Mouse (Mus musculus): Measurements from ENCODE around the gene Ide.

Gene Ide

GRCm38 (mm10) chr19:37335392-37335791 lies 2.3 kb downstream of the Ide start:
- DNase-seq (ENCODE audit: low read depth, low spot score): no peak

GRCm38 (mm10) chr19:37333357-37333756 lies 4.3 kb downstream of the Ide start:
- DNase-seq (ENCODE audit: low read depth, low spot score): no peak

- DNase-seq (ENCODE audit: low read depth, low spot score): no peak
Measured at GRCm38 (mm10) chr19:37332726-37333125, 4.9 kb downstream of the Ide start.

GRCm38 (mm10) chr19:37327216-37327615 lies 10.4 kb downstream of the Ide start:
- no peak for DNase-seq (ENCODE audit: low read depth, low spot score)

GRCm38 (mm10) chr19:37323566-37323965 lies 14.1 kb downstream of the Ide start:
- no peak for DNase-seq (ENCODE audit: low read depth, low spot score)

GRCm38 (mm10) chr19:37320802-37321619 lies 16.6 kb downstream of the Ide start:
- DNase-seq (ENCODE audit: low read depth, low spot score): no peak

- no peak for DNase-seq (ENCODE audit: low read depth, low spot score)
Measured at GRCm38 (mm10) chr19:37317359-37317758, 20.3 kb downstream of the Ide start.

GRCm38 (mm10) chr19:37315091-37315490 lies 22.6 kb downstream of the Ide start:
- no peak for DNase-seq (ENCODE audit: low read depth, low spot score)

- DNase-seq (ENCODE audit: low read depth, low spot score): no peak
Measured at GRCm38 (mm10) chr19:37311426-37311825, 26.2 kb downstream of the Ide start.

GRCm38 (mm10) chr19:37310133-37310532 lies 27.5 kb downstream of the Ide start:
- DNase-seq (ENCODE audit: low read depth, low spot score): no peak

GRCm38 (mm10) chr19:37308941-37309340 lies 28.7 kb downstream of the Ide start:
- no peak for DNase-seq (ENCODE audit: low read depth, low spot score)

- DNase-seq (ENCODE audit: low read depth, low spot score): no peak
Measured at GRCm38 (mm10) chr19:37307826-37308545, 29.7 kb downstream of the Ide start.

- DNase-seq (ENCODE audit: low read depth, low spot score): no peak
Measured at GRCm38 (mm10) chr19:37306176-37306575, 31.5 kb downstream of the Ide start.

- DNase-seq (ENCODE audit: low read depth, low spot score): no peak
Measured at GRCm38 (mm10) chr19:37304866-37305265, 32.8 kb downstream of the Ide start.

- DNase-seq (ENCODE audit: low read depth, low spot score): no peak
Measured at GRCm38 (mm10) chr19:37304006-37304405, 33.6 kb downstream of the Ide start.

GRCm38 (mm10) chr19:37301733-37302132 lies 35.9 kb downstream of the Ide start:
- no peak for DNase-seq (ENCODE audit: low read depth, low spot score)

GRCm38 (mm10) chr19:37291676-37292075 lies 46.0 kb downstream of the Ide start:
- DNase-seq (ENCODE audit: low read depth, low spot score): no peak

- DNase-seq (ENCODE audit: low read depth, low spot score): no peak
Measured at GRCm38 (mm10) chr19:37290906-37291305, 46.7 kb downstream of the Ide start.

- no peak for DNase-seq (ENCODE audit: low read depth, low spot score)
Measured at GRCm38 (mm10) chr19:37284775-37285174, 52.9 kb downstream of the Ide start.

- no peak for DNase-seq (ENCODE audit: low read depth, low spot score)
Measured at GRCm38 (mm10) chr19:37283166-37283565, 54.5 kb downstream of the Ide start.

GRCm38 (mm10) chr19:37281710-37282109 lies 55.9 kb downstream of the Ide start:
- no peak for DNase-seq (ENCODE audit: low read depth, low spot score)

GRCm38 (mm10) chr19:37279194-37279593 lies 58.5 kb downstream of the Ide start:
- no peak for DNase-seq (ENCODE audit: low read depth, low spot score)

- DNase-seq (ENCODE audit: low read depth, low spot score): no peak
Measured at GRCm38 (mm10) chr19:37275555-37275954, 62.1 kb downstream of the Ide start.

Measured in mesoderm, embryonic 11.5 days (tissue).